Mouse (Mus musculus) adrenal gland, adult 10 weeks (tissue): ENCODE results near the gene 2200002D01Rik. TPM values are rescaled to one million over a fixed set of nuclear protein-coding genes. Genes with fewer than 3 reads are reported as not detected.

Source experiments
- polyA plus RNA-seq: library from polyadenylated mRNA; stranded (reverse); fragments of 350-450 nt; fragmentation: Illumina TruSeq; extraction: RNeasy Lipid Tissue Mini Kit (QIAGEN cat#74804); gene quantifications from one replicate; pipeline ENCODE4 v1.2.3, GENCODE M21; 2014; ENCODE audit warnings: low read depth, low replicate concordance

Gene 2200002D01Rik
- polyA plus RNA-seq, result 2.6 TPM

DNA sequence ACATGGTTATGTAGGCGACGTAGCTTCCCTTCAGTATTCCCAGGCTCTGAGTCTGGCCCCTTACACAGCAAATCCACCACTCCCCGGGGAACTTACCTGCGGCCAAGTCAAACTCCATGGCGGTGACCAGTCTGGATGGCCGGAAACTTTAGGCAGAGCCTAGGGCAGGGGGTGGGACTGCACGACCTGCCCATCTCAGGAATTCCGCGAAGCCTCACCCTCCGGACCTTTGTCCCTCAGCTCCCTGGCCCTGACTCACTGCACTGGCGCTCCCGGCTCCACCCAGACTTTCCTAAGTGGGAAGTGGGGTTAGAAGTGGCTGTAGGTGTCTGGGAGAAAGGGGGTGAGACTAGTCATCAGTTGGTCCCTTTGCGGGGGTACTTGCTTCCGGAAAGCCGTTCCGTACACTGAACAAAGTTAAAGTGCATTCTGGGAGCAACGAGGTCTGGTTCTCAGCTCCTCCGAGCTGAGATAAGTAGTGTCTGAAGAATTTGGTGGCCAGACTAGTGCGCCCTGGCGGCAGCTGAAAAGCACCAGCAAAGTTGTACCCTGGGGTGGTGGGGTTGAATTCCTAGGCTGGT lies at the start of gene 2200002D01Rik:
Gene 2200002D01Rik (minus strand): TSS at position 206 of the 581 bp plus-strand sequence.

GRCm38 (mm10) chr7:29288942-29289638 lies 40.8 kb upstream of the 2200002D01Rik start, which contains the start of gene Ppp1r14a:
Gene Ppp1r14a, plus strand, starts transcription at chr7:29289308.

DNA sequence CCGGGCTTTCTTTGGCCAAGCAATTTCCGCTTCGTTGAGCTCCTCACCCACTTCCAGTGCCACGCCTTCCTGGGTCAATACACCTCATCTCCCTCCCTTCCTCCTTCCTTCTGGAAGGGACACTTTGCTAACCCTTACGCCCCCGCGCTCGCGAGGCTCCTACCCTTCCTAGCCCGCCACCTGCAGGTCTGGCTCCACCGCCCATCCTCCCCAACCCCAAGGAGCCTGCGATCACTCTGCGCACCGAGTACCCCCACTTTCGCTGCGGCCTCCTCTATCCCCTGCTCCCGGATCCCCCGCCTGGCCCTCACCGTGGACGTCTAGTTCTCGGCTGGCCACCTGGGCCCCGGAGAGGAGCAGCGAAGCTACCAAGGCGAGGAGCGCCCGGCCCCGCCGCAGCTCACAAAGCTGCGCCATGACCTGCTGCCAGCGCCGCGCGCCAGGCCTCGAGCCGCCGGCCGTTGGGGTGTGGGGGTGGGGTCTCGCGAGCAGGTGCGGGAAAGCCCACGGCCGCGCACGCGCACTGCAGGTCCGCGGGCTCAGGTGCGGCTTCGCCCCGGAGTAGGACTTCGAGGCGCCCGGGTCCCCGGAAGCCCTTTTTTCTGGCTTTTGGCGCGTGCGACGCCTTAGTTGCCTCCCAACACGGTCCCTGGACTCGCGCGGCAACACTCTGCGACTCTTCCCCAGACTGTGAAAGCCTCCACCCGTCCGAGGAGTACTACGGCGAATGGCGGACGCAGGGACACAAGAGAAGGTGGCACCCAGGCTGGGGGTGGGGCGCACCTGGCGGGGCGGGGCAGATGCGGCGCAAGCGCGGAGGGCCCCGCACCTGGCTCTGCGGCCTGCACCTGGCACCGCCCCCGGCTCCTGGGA lies 33.2 kb upstream of the 2200002D01Rik start, which contains the start of gene Spint2:
Gene Spint2 (minus strand): TSS at position 712 of the 873 bp plus-strand sequence.

DNA sequence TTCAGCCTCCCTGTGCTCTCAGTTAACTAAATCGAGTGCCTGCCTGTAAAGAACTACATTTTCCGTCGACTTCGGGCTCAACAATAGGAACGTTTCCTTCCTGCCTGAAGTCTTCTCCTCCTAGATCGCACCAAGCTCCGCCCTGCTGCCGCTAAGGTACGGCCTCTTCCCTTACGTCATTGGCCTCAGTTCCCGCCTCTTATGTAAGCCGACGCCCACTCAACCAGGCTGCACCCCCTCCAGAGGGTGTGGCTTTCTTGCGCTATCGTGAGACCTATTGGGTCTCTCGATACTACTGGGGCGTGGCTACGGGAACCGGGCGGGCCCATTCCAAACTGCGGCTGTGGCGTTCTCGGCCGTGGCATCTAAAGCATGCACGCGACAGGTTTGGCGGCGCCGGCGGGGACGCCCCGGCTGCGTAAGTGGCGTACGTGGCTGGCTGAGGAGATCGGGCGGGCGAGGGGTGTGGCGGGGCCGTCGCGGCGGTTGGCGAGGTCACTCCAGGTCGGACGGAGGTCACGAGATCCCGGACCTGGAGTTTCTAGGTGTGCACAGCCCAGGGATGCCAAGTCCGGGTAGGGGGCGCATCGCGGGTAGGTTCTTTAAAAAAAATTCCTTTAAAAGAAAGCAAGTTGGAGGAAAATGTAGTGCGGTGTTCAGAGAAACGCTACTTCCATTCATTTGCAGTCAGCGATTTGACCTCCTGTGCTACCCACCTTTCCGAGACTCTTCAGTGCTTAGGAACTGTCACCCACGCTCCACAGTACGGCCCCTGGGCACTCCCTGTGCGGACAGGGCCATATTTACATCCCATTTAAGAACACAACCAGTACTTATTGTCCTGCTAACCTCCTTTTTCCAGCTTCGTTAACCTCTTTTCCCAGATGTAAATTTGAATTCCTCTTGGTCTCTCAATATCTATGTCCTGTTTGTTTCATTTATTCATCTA lies 10.0 kb downstream of the 2200002D01Rik start, which contains the start of gene Yif1b:
Gene Yif1b (plus strand): TSS at position 311 of the 949 bp plus-strand sequence.

GRCm38 (mm10) chr7:29232247-29233013 lies 15.8 kb downstream of the 2200002D01Rik start, which contains the start of gene Kcnk6:
Gene Kcnk6, minus strand, starts transcription at chr7:29232515.

GRCm38 (mm10) chr7:29213675-29214082 lies 34.6 kb downstream of the 2200002D01Rik start, which contains the start of gene Catsperg1:
Gene Catsperg1, minus strand, starts transcription at chr7:29214035.

Other genes with a start within 250 kb of the 2200002D01Rik start
- 0.47 TPM for gene Ryr1, start 123.3 kb downstream of the 2200002D01Rik start, polyA plus RNA-seq
- gene Rasgrp4, start 113.6 kb downstream of the 2200002D01Rik start, polyA plus RNA-seq, result 0.23 TPM
- gene Fam98c, start 92.2 kb downstream of the 2200002D01Rik start, polyA plus RNA-seq, result 1.3 TPM
- gene Ggn, start 78.3 kb downstream of the 2200002D01Rik start, polyA plus RNA-seq, result not detected
- 8.0 TPM for gene Spred3, start 78.1 kb downstream of the 2200002D01Rik start, polyA plus RNA-seq
- 105 TPM for gene Psmd8, start 67.8 kb downstream of the 2200002D01Rik start, polyA plus RNA-seq
- 0.35 TPM for gene Catsperg1, start 34.4 kb downstream of the 2200002D01Rik start, polyA plus RNA-seq
- 2.7 TPM for gene Kcnk6, start 16.0 kb downstream of the 2200002D01Rik start, polyA plus RNA-seq
- not detected for gene Yif1b, start 10.1 kb downstream of the 2200002D01Rik start, polyA plus RNA-seq
- gene Spint2, start 33.4 kb upstream of the 2200002D01Rik start, polyA plus RNA-seq, result 7.2 TPM
- not detected for gene Ppp1r14a, start 40.8 kb upstream of the 2200002D01Rik start, polyA plus RNA-seq
- gene Dpf1, start 55.5 kb upstream of the 2200002D01Rik start, polyA plus RNA-seq, result not detected